Mouse (Mus musculus) myocyte (in vitro differentiated cells): ENCODE results near the gene Cxcl3. TPM values are rescaled to one million over a fixed set of nuclear protein-coding genes. Genes with fewer than 3 reads are reported as not detected.

Experiments
- H3K27me3 ChIP-seq: one replicate; pipeline ENCODE4 v1.6.1; 2011; ENCODE audit not compliant: control insufficient read depth, insufficient read depth, insufficient read length
- H3K36me3 ChIP-seq: one replicate; pipeline ENCODE4 v1.6.1; 2011; ENCODE audit not compliant: control insufficient read depth, insufficient read depth
- H3K4me2 ChIP-seq: one replicate; pipeline ENCODE4 v1.6.1; 2011; ENCODE audit warnings: low read depth, control low read depth
- H3K4me3 ChIP-seq: one replicate; pipeline ENCODE4 v1.5.1; 2011; ENCODE audit warnings: mild to moderate bottlenecking, control low read depth, moderate library complexity
- H3K79me2 ChIP-seq: one replicate; pipeline ENCODE4 v1.6.1; 2011; ENCODE audit not compliant: control insufficient read depth, insufficient read depth
- H3ac ChIP-seq: one replicate; pipeline ENCODE4 v1.6.1; 2011; ENCODE audit not compliant: control insufficient read depth, insufficient read length
- CEBPB ChIP-seq: IDR thresholded peaks from 2 replicates; pipeline ENCODE4 v1.6.1; 2011; ENCODE audit warnings: mild to moderate bottlenecking, moderate library complexity; ENCODE audit not compliant: poor library complexity, insufficient read depth, severe bottlenecking
- E2F4 ChIP-seq: IDR thresholded peaks from one replicate; pipeline ENCODE4 v1.6.1; 2011; ENCODE audit warnings: mild to moderate bottlenecking, control low read depth, moderate library complexity; ENCODE audit not compliant: insufficient read depth
- MAX ChIP-seq: IDR thresholded peaks from one replicate; pipeline ENCODE4 v1.6.1; 2011; ENCODE audit warnings: low read depth, mild to moderate bottlenecking, control low read depth
- MYOD1 ChIP-seq, 3 experiments: IDR thresholded peaks; one replicate each; pipeline ENCODE4 v1.6.1; 2011; ENCODE audit warnings: control low read depth in 2 of 3, low read depth in 2 of 3, mild to moderate bottlenecking in 2 of 3, moderate library complexity in 1 of 3; ENCODE audit not compliant: insufficient read length in 2 of 3, control insufficient read depth in 1 of 3
- MYOG ChIP-seq, 3 experiments: IDR thresholded peaks; one replicate each; pipeline ENCODE4 v1.6.1; 2011; ENCODE audit warnings: control low read depth in 2 of 3, low read depth in 2 of 3, mild to moderate bottlenecking in 2 of 3; ENCODE audit not compliant: insufficient read length in 2 of 3, control insufficient read depth in 1 of 3, insufficient read depth in 1 of 3
- POLR2A ChIP-seq: IDR thresholded peaks from one replicate; pipeline ENCODE4 v1.6.1; 2011; ENCODE audit warnings: low read depth, mild to moderate bottlenecking, control low read depth, moderate library complexity; ENCODE audit not compliant: insufficient read length
- POLR2AphosphoS2 ChIP-seq: IDR thresholded peaks from one replicate; pipeline ENCODE4 v1.6.1; 2011; ENCODE audit warnings: low read depth, control low read depth; ENCODE audit not compliant: insufficient read length
- REST ChIP-seq: IDR thresholded peaks from one replicate; pipeline ENCODE4 v1.6.1; 2011; ENCODE audit warnings: mild to moderate bottlenecking, control low read depth, moderate library complexity; ENCODE audit not compliant: insufficient read depth, insufficient read length
- SRF ChIP-seq: IDR thresholded peaks from one replicate; pipeline ENCODE4 v1.6.1; 2011; ENCODE audit warnings: low read depth; ENCODE audit not compliant: control insufficient read depth, insufficient read length
- TCF12 ChIP-seq: IDR thresholded peaks from one replicate; pipeline ENCODE4 v1.6.1; 2011; ENCODE audit warnings: mild to moderate bottlenecking, control low read depth; ENCODE audit not compliant: poor library complexity, insufficient read depth, severe bottlenecking
- TCF3 ChIP-seq: IDR thresholded peaks from one replicate; pipeline ENCODE4 v1.6.1; 2011; ENCODE audit warnings: low read depth, control low read depth; ENCODE audit not compliant: insufficient read length
- USF1 ChIP-seq: IDR thresholded peaks from one replicate; pipeline ENCODE4 v1.6.1; 2011; ENCODE audit warnings: low read depth, mild to moderate bottlenecking, control low read depth, moderate library complexity
- polyA plus RNA-seq: library from polyadenylated mRNA; unstranded; fragments of >200 nt; fragmentation: generic; extraction: Trizol; gene quantifications from one replicate; pipeline ENCODE4 v1.2.1, GENCODE M21; 2012; ENCODE audit warnings: missing spikeins

Cxcl3 gene
- polyA plus RNA-seq, 1 experiment: not detected

GRCm38 (mm10) chr5:90807176-90807950, 21.5 kb downstream of the Cxcl3 start:
- no peak overlapping the region for H3ac ChIP-seq
- no peaks in the 10 kb centered on the region for H3K27me3 ChIP-seq
- no peaks in the 10 kb centered on the region for H3K36me3 ChIP-seq
- TF ChIP-seq REST: no peak
- TF ChIP-seq MYOD1 (IDR thresholded peaks at IDR 0.05; ENCODE audit: control insufficient read depth in 1 of 3, insufficient read length in 2 of 3, low read depth in 2 of 3): no peak
- no peak for TF ChIP-seq USF1
- TF ChIP-seq POLR2AphosphoS2: no peak
- no peak for TF ChIP-seq SRF
- no peak overlapping the region for H3K4me2 ChIP-seq
- no peak overlapping the region for H3K4me3 ChIP-seq
- no peaks in the 10 kb centered on the region for H3K79me2 ChIP-seq

DNA sequence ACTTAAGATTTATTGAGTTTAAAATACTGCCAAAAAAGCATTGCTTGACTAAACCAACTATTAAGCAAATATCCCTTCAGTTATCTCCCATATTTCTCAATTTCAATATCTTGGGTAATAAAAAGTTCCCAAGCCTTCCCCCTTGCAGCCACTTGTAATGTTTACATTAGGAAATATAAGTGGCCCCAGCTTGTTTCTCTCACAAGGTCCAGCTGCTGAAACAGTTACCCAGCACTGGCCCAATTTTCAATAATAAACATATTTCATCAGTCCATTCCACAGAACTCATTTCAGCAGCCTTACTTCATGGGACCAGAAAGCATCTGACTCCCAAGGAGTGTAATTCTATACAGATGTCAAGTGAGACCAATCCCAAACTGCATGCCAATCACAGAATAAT, 33.9 kb downstream of the Cxcl3 start:
- Histone ChIP-seq H3ac (no peak overlapping the region), H3K36me3 (no peaks in the 10 kb centered on the region), H3K79me2 (no peaks in the 10 kb centered on the region), H3K27me3 (no peaks in the 10 kb centered on the region), H3K4me2 (no peak overlapping the region), H3K4me3 (no peak overlapping the region)
- no peak for TF ChIP-seq MYOD1 (IDR thresholded peaks at IDR 0.05; ENCODE audit: control insufficient read depth in 1 of 3, insufficient read length in 2 of 3, low read depth in 2 of 3)
- TF ChIP-seq MYOG (IDR thresholded peaks at IDR 0.05; ENCODE audit: control insufficient read depth in 1 of 3, insufficient read depth in 1 of 3, insufficient read length in 2 of 3, low read depth in 2 of 3): no peak
- TF ChIP-seq TCF3: no peak
- TF ChIP-seq POLR2A: no peak
- no peak for TF ChIP-seq REST
- TF ChIP-seq POLR2AphosphoS2: no peak
- TF ChIP-seq USF1: no peak
- no peak for TF ChIP-seq TCF12
- no peak for TF ChIP-seq SRF
- no peak for TF ChIP-seq E2F4
- TF ChIP-seq CEBPB: no peak
- TF ChIP-seq MAX: no peak

DNA sequence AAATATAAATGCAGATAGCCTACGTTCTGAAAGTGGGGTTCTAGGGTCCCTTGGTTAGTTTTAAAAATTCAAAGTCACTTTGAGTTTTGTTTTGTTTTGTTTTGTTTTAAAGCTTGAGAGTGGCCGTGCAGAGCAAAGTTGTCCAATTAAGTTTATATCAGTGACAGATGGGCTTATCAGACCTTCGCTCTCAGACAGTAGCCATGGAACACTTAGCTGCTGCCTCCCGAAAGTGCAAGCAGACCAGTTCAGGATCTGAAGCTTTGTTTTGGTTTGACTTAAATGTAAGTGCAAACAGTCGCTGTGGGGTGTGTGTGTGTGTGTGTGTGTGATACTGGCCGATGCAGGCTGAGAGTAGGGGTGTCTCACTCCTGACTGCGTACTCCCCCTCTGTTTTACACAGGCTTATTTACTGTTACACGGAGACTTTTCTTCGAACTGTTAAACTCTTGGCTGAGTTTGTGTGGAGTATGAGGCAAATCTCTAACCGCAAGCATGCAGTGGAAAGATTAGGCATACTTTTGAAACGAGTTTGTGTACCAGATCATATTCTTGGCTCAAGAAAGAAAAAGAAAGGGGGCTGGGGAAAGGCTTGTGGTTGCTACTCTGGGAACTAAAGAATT, 46.4 kb downstream of the Cxcl3 start:
- H3K27me3 ChIP-seq: no peaks in the 10 kb centered on the region
- no peak overlapping the region for H3ac ChIP-seq
- no peak overlapping the region for H3K4me3 ChIP-seq
- H3K36me3 ChIP-seq: no peaks in the 10 kb centered on the region
- H3K79me2 ChIP-seq: no peaks in the 10 kb centered on the region
- TF ChIP-seq TCF3 (no peak), MAX (no peak), POLR2A (no peak), SRF (no peak), E2F4 (no peak), MYOD1 (IDR thresholded peaks at IDR 0.05; ENCODE audit: control insufficient read depth in 1 of 3, insufficient read length in 2 of 3, low read depth in 2 of 3) (no peak)
- peak overlapping the region; percentile 92 for H3K4me2 ChIP-seq

DNA sequence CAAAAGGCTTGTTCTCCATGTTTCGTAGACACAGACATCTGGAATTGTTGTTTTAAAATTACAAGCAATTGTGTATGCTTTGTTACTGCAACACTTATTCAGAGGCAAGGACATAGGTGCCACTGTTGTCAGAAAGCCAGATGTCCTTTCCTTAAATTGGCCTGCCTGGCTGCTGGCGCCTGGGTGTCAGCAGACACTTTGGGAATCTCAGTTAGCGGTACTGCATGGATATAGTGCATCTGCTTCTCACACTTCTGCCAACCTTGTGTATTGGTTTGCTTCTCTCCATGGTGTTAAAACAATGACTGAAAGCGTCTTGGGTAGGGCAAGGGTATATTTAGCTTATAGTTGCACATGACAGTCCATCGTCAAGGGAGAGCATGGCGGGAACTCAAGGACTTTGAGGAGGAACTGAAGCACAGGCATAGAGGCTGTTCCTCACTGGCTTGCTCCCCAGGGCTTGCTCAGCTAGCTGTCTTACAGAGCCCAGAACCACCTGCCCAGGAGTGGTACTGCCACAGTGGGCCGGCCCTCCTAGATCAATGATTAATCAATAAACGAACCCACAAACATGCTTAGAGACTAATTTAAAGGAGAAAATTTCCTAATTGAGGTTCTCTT, 47.0 kb downstream of the Cxcl3 start:
- no peak for TF ChIP-seq POLR2A
- no peak for TF ChIP-seq E2F4
- no peak for TF ChIP-seq CEBPB
- no peak for TF ChIP-seq TCF3
- TF ChIP-seq MYOD1 (IDR thresholded peaks at IDR 0.05; ENCODE audit: control insufficient read depth in 1 of 3, insufficient read length in 2 of 3, low read depth in 2 of 3): no peak
- TF ChIP-seq REST: no peak
- no peak for TF ChIP-seq USF1
- no peak for TF ChIP-seq POLR2AphosphoS2
- no peak for TF ChIP-seq MAX
- TF ChIP-seq SRF: no peak
- TF ChIP-seq MYOG (IDR thresholded peaks at IDR 0.05; ENCODE audit: control insufficient read depth in 1 of 3, insufficient read depth in 1 of 3, insufficient read length in 2 of 3, low read depth in 2 of 3): no peak
- TF ChIP-seq TCF12: no peak
- Histone ChIP-seq H3K27me3 (no peaks in the 10 kb centered on the region), H3K4me2 (peak overlapping the region; percentile 92), H3K79me2 (no peaks in the 10 kb centered on the region), H3K36me3 (no peaks in the 10 kb centered on the region), H3ac (no peak overlapping the region), H3K4me3 (no peak overlapping the region)
